8 mouse cellular contexts compared by ENCODE assay signal in genomic region chr17:55944866-55945682, GRCm38 (mm10). TPM values are rescaled to one million over a fixed set of nuclear protein-coding genes. Genes with fewer than 3 reads are reported as not detected.
A peak's percentile ranks its signal among the peaks of the same experiment; 100 is the strongest.
DNase-seq lines count a peak whose midpoint lies in the region; ATAC-seq and TF ChIP-seq lines count a peak whose summit lies in the region.
"Not testable (repeated sequence)": the region's sequence is repeated elsewhere in the genome, so short reads cannot be mapped to it uniquely, and the experiment has no call there.

No protein-coding gene starts in this region.

- peak overlapping the region; percentile 73 for H3K4me3 ChIP-seq in bone marrow, adult 2 months (replicated peaks; ENCODE audit: control insufficient read depth, low read depth, low read length)
- peak overlapping the region; percentile 51 for H3K4me3 ChIP-seq in heart, embryonic 11.5 days (ENCODE audit: low read depth, low read length)
- H3K4me3 ChIP-seq in kidney, embryonic 16.5 days (ENCODE audit: low read length): peak overlapping the region; percentile 52
- peak overlapping the region; percentile 57 for H3K4me3 ChIP-seq in liver, adult 2 months (ENCODE audit: insufficient read depth, low read depth, low read length)

- not testable (repeated sequence) for H3K9me3 ChIP-seq in heart, embryonic 11.5 days (replicated peaks; ENCODE audit: control insufficient read depth, low read length); kidney, embryonic 16.5 days (ENCODE audit: low read length)

- peak; percentile 52; the same call in 1 of the 2 replicates for TF ChIP-seq POLR2A in bone marrow, adult 2 months (IDR thresholded peaks at IDR 0.05; ENCODE audit: borderline replicate concordance, control insufficient read depth, low read depth, low read length)
- peak; percentile 80 for TF ChIP-seq POLR2A in liver, adult 2 months (IDR thresholded peaks at IDR 0.05; ENCODE audit: extremely low read depth, insufficient read depth, low read length)

- peak overlapping the region; percentile 96 for H3K27ac ChIP-seq in bone marrow, adult 2 months (ENCODE audit: control insufficient read depth, insufficient read depth, low read depth, low read length, poor library complexity)
- peak overlapping the region; percentile 90 for H3K27ac ChIP-seq in heart, embryonic 11.5 days (ENCODE audit: low read depth, low read length)
- peak overlapping the region; percentile 90 for H3K27ac ChIP-seq in kidney, embryonic 16.5 days (ENCODE audit: low read length)
- peak overlapping the region; percentile 81 for H3K27ac ChIP-seq in liver, adult 2 months (replicated peaks; ENCODE audit: insufficient read depth, low read depth, low read length)

- not testable (repeated sequence) for H3K4me1 ChIP-seq in bone marrow, adult 2 months (ENCODE audit: control insufficient read depth, insufficient read depth, low read length); heart, embryonic 11.5 days (ENCODE audit: control insufficient read depth, insufficient read depth, low read length); kidney, embryonic 16.5 days (ENCODE audit: insufficient read depth, low read length); liver, adult 2 months (ENCODE audit: control insufficient read depth, insufficient read depth, low read length)

- not testable (repeated sequence) for H3K36me3 ChIP-seq in heart, embryonic 11.5 days (ENCODE audit: control insufficient read depth, insufficient read depth, low read length); kidney, embryonic 16.5 days (ENCODE audit: insufficient read depth, low read length)
- H3K36me3 ChIP-seq in liver, adult 2 months (ENCODE audit: control insufficient read depth, insufficient read depth, low read length): peaks cover 11% of the 10 kb centered on the region

- DNase-seq in A20 (ENCODE audit: low read depth, low spot score): peak; percentile 91
- peak; percentile 83 for DNase-seq in liver, adult 2 months (ENCODE audit: extremely low read depth, low read depth, low spot score)
- peak; percentile 83 to 90 for DNase-seq in spleen, postnatal 4 days (ENCODE audit: low spot score in 2 of 2)

- WGBS in bone marrow, adult 2 months: under 1% methylated on average over 56 of the region's 56 CpGs
- under 1% methylated on average over 55 of the region's 56 CpGs for WGBS in heart, embryonic 11.5 days (ENCODE audit: insufficient replicate concordance)
- under 1% methylated on average over 52 of the region's 56 CpGs for WGBS in kidney, embryonic 16.5 days
- under 1% methylated on average over 56 of the region's 56 CpGs for WGBS in liver, adult 2 months

- H3K9ac ChIP-seq in heart, embryonic 11.5 days (ENCODE audit: low read depth, low read length): peak overlapping the region; percentile 78
- H3K9ac ChIP-seq in kidney, embryonic 16.5 days (replicated peaks; ENCODE audit: low read length): peak overlapping the region; percentile 67
- peak overlapping the region; percentile 79 for H3K9ac ChIP-seq in liver, adult 2 months (ENCODE audit: low read depth, low read length)

- ATAC-seq in erythroblast, adult 5-6 weeks (replicated peaks; ENCODE audit: low FRiP score, poor library complexity, severe bottlenecking): peak; percentile 94
- peak; percentile 95 for ATAC-seq in heart, embryonic 11.5 days (replicated peaks; ENCODE audit: insufficient number of reproducible peaks, low FRiP score, low TSS enrichment)
- peak; percentile 99 for ATAC-seq in kidney, embryonic 16.5 days (ENCODE audit: low FRiP score, low TSS enrichment)
- ATAC-seq in monocyte, adult 5-6 weeks (replicated peaks; ENCODE audit: insufficient number of reproducible peaks, low FRiP score, low TSS enrichment, poor library complexity, severe bottlenecking): peak; percentile 97

- not testable (repeated sequence) for H3K27me3 ChIP-seq in heart, embryonic 11.5 days (ENCODE audit: control insufficient read depth, insufficient read depth, low read length); kidney, embryonic 16.5 days (ENCODE audit: insufficient read depth, low read length); liver, adult 2 months (ENCODE audit: control insufficient read depth, insufficient read depth, low read length)

- H3K4me2 ChIP-seq in heart, embryonic 11.5 days: peak overlapping the region; percentile 85
- H3K4me2 ChIP-seq in kidney, embryonic 16.5 days (replicated peaks; ENCODE audit: low read depth, low read length): peak overlapping the region; percentile 86

- TF ChIP-seq CTCF in bone marrow, adult 2 months (IDR thresholded peaks at IDR 0.05; ENCODE audit: control insufficient read depth, insufficient read depth, low read length); liver, adult 2 months (IDR thresholded peaks at IDR 0.05; ENCODE audit: low read depth, low read length): not testable (repeated sequence)

- H3K79me2 ChIP-seq in liver, adult 2 months (ENCODE audit: control insufficient read depth, insufficient read depth, low read length): not testable (repeated sequence)

RNA-seq across cellular contexts. Expression of gene Zfp119b, which starts 4.2 kb away (rescaled TPM):
- polyA plus RNA-seq in bone marrow, adult 2 months (2011; ENCODE audit: insufficient read depth, insufficient read length, low replicate concordance, missing spikeins): 1.4 TPM in 1 of 2 replicates, not detected in the other
- total RNA-seq in erythroblast, adult 5-6 weeks (2015; ENCODE audit: low replicate concordance): 2.9 TPM in 1 of 2 replicates, not detected in the other
- total RNA-seq in erythroblast, adult 5-6 weeks (2017; ENCODE audit: low replicate concordance): 2.6 and 5.0 TPM in 2 replicates
- 3.6 and 4.1 TPM in 2 replicates for polyA plus RNA-seq in heart, embryonic 11.5 days (2014; fragmentation: Nextera tagmentation; extraction: Ambion mirVana)
- 6.3 and 7.8 TPM in 2 replicates for polyA plus RNA-seq in kidney, embryonic 16.5 days (2015; fragmentation: Nextera tagmentation; extraction: Ambion mirVana)
- total RNA-seq in liver, adult 2 months (2014; rRNA removed): 3.1 and 4.3 TPM in 2 replicates
- 0.26 and 0.40 TPM in 2 replicates for polyA plus RNA-seq in liver, adult 2 months (2012; rRNA removed)
- 8.4 to 18.6 TPM (median 15.6 TPM) in 3 replicates for total RNA-seq in monocyte, adult 5-6 weeks (2017)

RNA-seq across cellular contexts. Expression of gene Ebi3, which starts 7.4 kb away (rescaled TPM):
- 8.5 and 34.4 TPM in 2 replicates for polyA plus RNA-seq in bone marrow, adult 2 months (2011; ENCODE audit: insufficient read depth, insufficient read length, low replicate concordance, missing spikeins)
- total RNA-seq in erythroblast, adult 5-6 weeks (2015; ENCODE audit: low replicate concordance): 6.1 and 9.4 TPM in 2 replicates
- 4.9 and 5.4 TPM in 2 replicates for total RNA-seq in erythroblast, adult 5-6 weeks (2017; ENCODE audit: low replicate concordance)
- 0.19 and 0.20 TPM in 2 replicates for polyA plus RNA-seq in heart, embryonic 11.5 days (2014; fragmentation: Nextera tagmentation; extraction: Ambion mirVana)
- 2.1 and 2.6 TPM in 2 replicates for polyA plus RNA-seq in kidney, embryonic 16.5 days (2015; fragmentation: Nextera tagmentation; extraction: Ambion mirVana)
- 0.18 and 1.3 TPM in 2 replicates for total RNA-seq in liver, adult 2 months (2014; rRNA removed)
- 0.61 and 2.3 TPM in 2 replicates for polyA plus RNA-seq in liver, adult 2 months (2012; rRNA removed)
- total RNA-seq in monocyte, adult 5-6 weeks (2017): 22.4 to 32.2 TPM (median 26.5 TPM) in 3 replicates

RNA-seq across cellular contexts. Expression of gene Yju2, which starts 13.8 kb away (rescaled TPM):
- polyA plus RNA-seq in bone marrow, adult 2 months (2011; ENCODE audit: insufficient read depth, insufficient read length, low replicate concordance, missing spikeins): 9.3 and 12.3 TPM in 2 replicates
- total RNA-seq in erythroblast, adult 5-6 weeks (2015; ENCODE audit: low replicate concordance): 1.0 and 14.0 TPM in 2 replicates
- 5.7 and 10.5 TPM in 2 replicates for total RNA-seq in erythroblast, adult 5-6 weeks (2017; ENCODE audit: low replicate concordance)
- polyA plus RNA-seq in heart, embryonic 11.5 days (2014; fragmentation: Nextera tagmentation; extraction: Ambion mirVana): 15.5 and 18.1 TPM in 2 replicates
- polyA plus RNA-seq in kidney, embryonic 16.5 days (2015; fragmentation: Nextera tagmentation; extraction: Ambion mirVana): 29.8 and 34.7 TPM in 2 replicates
- 3.6 and 4.1 TPM in 2 replicates for total RNA-seq in liver, adult 2 months (2014; rRNA removed)
- 3.4 and 4.1 TPM in 2 replicates for polyA plus RNA-seq in liver, adult 2 months (2012; rRNA removed)
- 14.7 to 16.4 TPM (median 16.4 TPM) in 3 replicates for total RNA-seq in monocyte, adult 5-6 weeks (2017)

RNA-seq across cellular contexts. Expression of gene Shd, which starts 25.2 kb away (rescaled TPM):
- 1.6 TPM in 1 of 2 replicates, not detected in the other for polyA plus RNA-seq in bone marrow, adult 2 months (2011; ENCODE audit: insufficient read depth, insufficient read length, low replicate concordance, missing spikeins)
- not detected in 2 replicates for total RNA-seq in erythroblast, adult 5-6 weeks (2015; ENCODE audit: low replicate concordance)
- not detected in 2 replicates for total RNA-seq in erythroblast, adult 5-6 weeks (2017; ENCODE audit: low replicate concordance)
- 10.8 and 11.9 TPM in 2 replicates for polyA plus RNA-seq in heart, embryonic 11.5 days (2014; fragmentation: Nextera tagmentation; extraction: Ambion mirVana)
- polyA plus RNA-seq in kidney, embryonic 16.5 days (2015; fragmentation: Nextera tagmentation; extraction: Ambion mirVana): 41.6 and 46.0 TPM in 2 replicates
- total RNA-seq in liver, adult 2 months (2014; rRNA removed): not detected in 2 replicates
- 0.20 and 0.35 TPM in 2 replicates for polyA plus RNA-seq in liver, adult 2 months (2012; rRNA removed)
- not detected in 3 replicates for total RNA-seq in monocyte, adult 5-6 weeks (2017)

RNA-seq across cellular contexts. Expression of gene Fsd1, which starts 41.2 kb away (rescaled TPM):
- polyA plus RNA-seq in bone marrow, adult 2 months (2011; ENCODE audit: insufficient read depth, insufficient read length, low replicate concordance, missing spikeins): not detected in 2 replicates
- not detected in 2 replicates for total RNA-seq in erythroblast, adult 5-6 weeks (2015; ENCODE audit: low replicate concordance)
- total RNA-seq in erythroblast, adult 5-6 weeks (2017; ENCODE audit: low replicate concordance): not detected in 2 replicates
- 5.0 and 5.2 TPM in 2 replicates for polyA plus RNA-seq in heart, embryonic 11.5 days (2014; fragmentation: Nextera tagmentation; extraction: Ambion mirVana)
- 21.6 TPM in 2 replicates for polyA plus RNA-seq in kidney, embryonic 16.5 days (2015; fragmentation: Nextera tagmentation; extraction: Ambion mirVana)
- total RNA-seq in liver, adult 2 months (2014; rRNA removed): not detected in 2 replicates
- not detected in 2 replicates for polyA plus RNA-seq in liver, adult 2 months (2012; rRNA removed)
- not detected in 3 replicates for total RNA-seq in monocyte, adult 5-6 weeks (2017)

Comparison
In these comparisons a context has a peak if more than half of its experiments do, and no peak if none do; other contexts are left out.
1. Peak in every context shown above with its lines: DNase-seq, ATAC-seq, H3K4me3 ChIP-seq and H3K27ac ChIP-seq.